Mouse (Mus musculus) G1E (cell line): ENCODE measurements around the gene Atxn1l. TPM values are rescaled to one million over a fixed set of nuclear protein-coding genes. Genes with fewer than 3 reads are reported as not detected.

Source experiments
- ATAC-seq: 2 replicates; pipeline ENCODE4 v1.8.0; 2016; ENCODE audit warnings: mild to moderate bottlenecking; ENCODE audit not compliant: insufficient number of reproducible peaks, poor library complexity, low FRiP score, severe bottlenecking; ENCODE audit errors: extremely low read depth
- DNase-seq: peaks from one replicate; pipeline ENCODE4 v3.0.0; 2012; ENCODE audit warnings: low spot score
- H3K27me3 ChIP-seq: 2 replicates; pipeline ENCODE4 v1.6.1; 2012; ENCODE audit warnings: mild to moderate bottlenecking, low read length, inconsistent platforms; ENCODE audit not compliant: insufficient read depth
- H3K36me3 ChIP-seq: replicated peaks from 2 replicates; pipeline ENCODE3; 2012; ENCODE audit warnings: mild to moderate bottlenecking, inconsistent platforms
- H3K4me1 ChIP-seq: 2 replicates; pipeline ENCODE4 v1.6.1; 2012; ENCODE audit warnings: low read depth, low read length, inconsistent platforms, mixed read lengths; ENCODE audit not compliant: insufficient read depth
- H3K4me3 ChIP-seq: 2 replicates; pipeline ENCODE4 v1.5.1; 2012; ENCODE audit warnings: low read depth, mild to moderate bottlenecking, inconsistent platforms, low read length, moderate library complexity, mixed read lengths
- H3K9me3 ChIP-seq: replicated peaks from 2 replicates; pipeline ENCODE4 v1.6.1; 2012; ENCODE audit warnings: inconsistent platforms
- CTCF ChIP-seq: IDR thresholded peaks from 2 replicates; pipeline ENCODE4 v1.5.1; 2012; ENCODE audit warnings: low read depth, low read length, inconsistent platforms, mixed read lengths
- GATA1 ChIP-seq: IDR thresholded peaks from 2 replicates; pipeline ENCODE4 v1.6.1; 2012; ENCODE audit warnings: borderline replicate concordance, low read length, inconsistent platforms, mixed read lengths
- GATA2 ChIP-seq: IDR thresholded peaks from 2 replicates; pipeline ENCODE4 v1.6.1; 2012; ENCODE audit warnings: low read depth, low read length, inconsistent platforms, borderline replicate concordance
- POLR2AphosphoS5 ChIP-seq: IDR thresholded peaks from 2 replicates; pipeline ENCODE4 v1.6.1; 2012; ENCODE audit warnings: low read depth, low read length, inconsistent platforms; ENCODE audit not compliant: insufficient replicate concordance
- TAL1 ChIP-seq: conservative IDR thresholded peaks from 2 replicates; pipeline ENCODE4 v1.6.1; 2012; ENCODE audit warnings: low read depth, low read length, inconsistent platforms, mixed read lengths
- polyA plus RNA-seq: library from polyadenylated mRNA; stranded (reverse); fragments of >175 nt; gene quantifications from 2 replicates; pipeline ENCODE4 v1.2.3, GENCODE M21; 2012
- total RNA-seq, 2 experiments: library from RNA; stranded (forward) in 1 of 2; stranded (reverse) in 1 of 2; fragments of 200-1000 nt in 1 of 2; fragments of >200 nt in 1 of 2; fragmentation: Nextera tagmentation in 1 of 2; gene quantifications; 2 replicates each; pipeline ENCODE4 v1.2.3; 2014 to 2017

Atxn1l gene
- total and polyA plus RNA-seq, 3 experiments = 20.7 to 36.8 (median 29.5) TPM

GRCm38 (mm10) chr8:109754696-109755095, 17.2 kb upstream of the Atxn1l start:
- H3K27me3 ChIP-seq = peaks cover 15% of the 10 kb centered on the region
- H3K9me3 ChIP-seq = no peaks in the 10 kb centered on the region
- ATAC-seq (no peak), DNase-seq (no peak)
- H3K36me3 ChIP-seq = no peaks in the 10 kb centered on the region
- H3K4me1 ChIP-seq = peaks cover 10% of the 10 kb centered on the region
- TF ChIP-seq GATA2 = no peak
- TF ChIP-seq GATA1 = no peak
- TF ChIP-seq TAL1 = no peak
- TF ChIP-seq POLR2AphosphoS5 = no peak
- TF ChIP-seq CTCF = no peak
- no peak overlapping the region for H3K4me3 ChIP-seq

- no peak for ATAC-seq
These were observed 14.4 kb upstream of the Atxn1l start for GRCm38 (mm10) chr8:109751731-109752485.

GRCm38 (mm10) chr8:109750699-109751098, 13.2 kb upstream of the Atxn1l start:
- Histone ChIP-seq H3K4me1 (peaks cover 10% of the 10 kb centered on the region), H3K36me3 (no peaks in the 10 kb centered on the region), H3K4me3 (no peak overlapping the region), H3K9me3 (no peaks in the 10 kb centered on the region), H3K27me3 (peaks cover 18% of the 10 kb centered on the region)
- DNase-seq (peak; percentile 31), ATAC-seq (peak; percentile 75)
- no peak for TF ChIP-seq POLR2AphosphoS5
- TF ChIP-seq GATA2 = no peak
- TF ChIP-seq CTCF = no peak
- no peak for TF ChIP-seq GATA1
- TF ChIP-seq TAL1 = no peak

More at GRCm38 (mm10) chr8:109751731-109752485, 14.4 kb upstream of the Atxn1l start:
- no peaks in the 10 kb centered on the region for H3K9me3 ChIP-seq
- DNase-seq = no peak
- H3K4me1 ChIP-seq = peaks cover 10% of the 10 kb centered on the region
- H3K27me3 ChIP-seq = peaks cover 18% of the 10 kb centered on the region
- H3K36me3 ChIP-seq = no peaks in the 10 kb centered on the region
- H3K4me3 ChIP-seq = no peak overlapping the region
- TF ChIP-seq TAL1 = no peak
- TF ChIP-seq CTCF = no peak
- no peak for TF ChIP-seq POLR2AphosphoS5
- no peak for TF ChIP-seq GATA1
- no peak for TF ChIP-seq GATA2

GRCm38 (mm10) chr8:109750274-109750673, 12.7 kb upstream of the Atxn1l start:
- H3K36me3 ChIP-seq = no peaks in the 10 kb centered on the region
- TF ChIP-seq GATA2 (no peak), POLR2AphosphoS5 (no peak), TAL1 (no peak), CTCF (no peak), GATA1 (no peak)
- ATAC-seq = no peak
- no peak overlapping the region for H3K4me3 ChIP-seq
- peaks cover 8% of the 10 kb centered on the region for H3K4me1 ChIP-seq
- H3K9me3 ChIP-seq = no peaks in the 10 kb centered on the region
- no peak for DNase-seq
- peaks cover 18% of the 10 kb centered on the region for H3K27me3 ChIP-seq

GRCm38 (mm10) chr8:109747468-109748199, 10.1 kb upstream of the Atxn1l start:
- Histone ChIP-seq H3K4me1 (peaks cover 8% of the 10 kb centered on the region), H3K9me3 (no peaks in the 10 kb centered on the region), H3K27me3 (peaks cover 15% of the 10 kb centered on the region), H3K36me3 (no peaks in the 10 kb centered on the region), H3K4me3 (no peak overlapping the region)
- ATAC-seq = no peak
- no peak for DNase-seq
- TF ChIP-seq CTCF (no peak), POLR2AphosphoS5 (no peak), GATA1 (no peak), GATA2 (no peak), TAL1 (no peak)

GRCm38 (mm10) chr8:109738049-109738380, 476 bp upstream of the Atxn1l start:
- H3K4me1 ChIP-seq = peaks cover 18% of the 10 kb centered on the region
- TF ChIP-seq POLR2AphosphoS5 (no peak), TAL1 (no peak), CTCF (no peak), GATA2 (no peak), GATA1 (no peak)
- 0 out of 2 replicates have a peak, but pooled peaks have one; percentile 26 for ATAC-seq
- H3K4me3 ChIP-seq = peak overlapping the region; percentile 95
- DNase-seq = no peak
- H3K36me3 ChIP-seq = peaks cover 24% of the 10 kb centered on the region
- 0 out of 2 replicates have a peak, but pooled peaks cover 4% of the 10 kb centered on the region for H3K9me3 ChIP-seq
- no peaks in the 10 kb centered on the region for H3K27me3 ChIP-seq
